Mouse (Mus musculus) liver, embryonic 15.5 days (tissue): Measurements from ENCODE around the gene AI481877. TPM values are rescaled to one million over a fixed set of nuclear protein-coding genes. Genes with fewer than 3 reads are reported as not detected.

Experiments
- ATAC-seq: fragments of 200-750 bp; cut with Nextera tagmentation; 2 replicates; pipeline ENCODE4 v1.8.0; 2017; ENCODE audit warnings: moderate number of reproducible peaks, mild to moderate bottlenecking, moderate library complexity; ENCODE audit not compliant: insufficient read depth
- H3K27ac ChIP-seq: fragments of 300-500 bp; sonication (generic); replicated peaks from 2 replicates; pipeline ENCODE4 v1.5.1; 2015; ENCODE audit warnings: mild to moderate bottlenecking, inconsistent platforms
- H3K27me3 ChIP-seq: fragments of 300-500 bp; sonication (generic); 2 replicates; pipeline ENCODE4 v1.6.1; 2015; ENCODE audit warnings: mild to moderate bottlenecking, inconsistent platforms
- H3K36me3 ChIP-seq: fragments of 300-500 bp; sonication (generic); replicated peaks from 2 replicates; pipeline ENCODE4 v1.6.1; 2015; ENCODE audit warnings: moderate library complexity, mild to moderate bottlenecking, inconsistent platforms
- H3K4me1 ChIP-seq: fragments of 300-500 bp; sonication (generic); replicated peaks from 2 replicates; pipeline ENCODE4 v1.6.1; 2015; ENCODE audit warnings: inconsistent platforms
- H3K4me2 ChIP-seq: fragments of 300-500 bp; sonication (generic); 2 replicates; pipeline ENCODE4 v1.6.1; 2015; ENCODE audit warnings: moderate library complexity, mild to moderate bottlenecking, inconsistent platforms
- H3K4me3 ChIP-seq: fragments of 300-500 bp; sonication (generic); replicated peaks from 2 replicates; pipeline ENCODE4 v1.5.1; 2015; ENCODE audit warnings: mild to moderate bottlenecking, inconsistent platforms
- H3K9ac ChIP-seq: fragments of 300-500 bp; sonication (generic); 2 replicates; pipeline ENCODE4 v1.6.1; 2015; ENCODE audit warnings: moderate library complexity, mild to moderate bottlenecking, inconsistent platforms
- H3K9me3 ChIP-seq: fragments of 300-500 bp; sonication (generic); replicated peaks from 2 replicates; pipeline ENCODE4 v1.6.1; 2016; ENCODE audit warnings: inconsistent platforms
- WGBS: fragments of 180-500 bp; shearing (Covaris S2); methylation state at CpG from one replicate; pipeline ENCODE4 v1.1.7; 2015; ENCODE audit warnings: mixed read lengths; ENCODE audit not compliant: insufficient replicate concordance; 5-methylcytosine and 5-hydroxymethylcytosine counted together
- polyA plus RNA-seq: library from polyadenylated mRNA; unstranded; fragments of >200 nt; fragmentation: Nextera tagmentation; extraction: Ambion mirVana; gene quantifications from 2 replicates; pipeline ENCODE4 v1.2.1, GENCODE M21; 2015

The AI481877 gene
- polyA plus RNA-seq, 1 experiment from 2014 or later = not detected

DNA sequence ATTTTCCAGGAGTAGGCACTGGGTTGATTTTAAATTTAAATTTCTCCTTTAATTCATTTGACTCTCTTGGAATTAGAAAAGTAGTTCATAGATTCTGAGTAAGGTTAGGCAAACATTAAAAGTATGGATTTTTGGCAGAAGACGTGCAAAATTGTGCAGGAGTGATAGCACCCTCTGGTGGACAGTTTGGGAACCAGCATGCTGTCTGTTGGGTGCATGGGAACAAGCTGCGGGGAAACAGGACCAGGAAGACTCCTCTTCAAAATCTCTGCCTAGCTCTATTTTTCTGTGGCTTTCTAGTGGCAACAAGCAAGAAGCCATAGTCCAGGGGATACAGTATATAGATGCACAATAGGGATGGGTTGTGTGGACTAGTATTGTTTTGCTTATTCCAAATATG lies 139.1 kb downstream of the AI481877 start:
- peaks cover 38% of the 10 kb centered on the region for H3K4me1 ChIP-seq
- no peak overlapping the region for H3K9ac ChIP-seq
- WGBS = under 1% methylated on average over 2 of the region's 2 CpGs
- ATAC-seq = no peak
- H3K4me3 ChIP-seq = no peak overlapping the region
- no peak overlapping the region for H3K27ac ChIP-seq
- no peaks in the 10 kb centered on the region for H3K36me3 ChIP-seq
- H3K27me3 ChIP-seq = no peaks in the 10 kb centered on the region
- no peak overlapping the region for H3K4me2 ChIP-seq
- H3K9me3 ChIP-seq = no peaks in the 10 kb centered on the region

DNA sequence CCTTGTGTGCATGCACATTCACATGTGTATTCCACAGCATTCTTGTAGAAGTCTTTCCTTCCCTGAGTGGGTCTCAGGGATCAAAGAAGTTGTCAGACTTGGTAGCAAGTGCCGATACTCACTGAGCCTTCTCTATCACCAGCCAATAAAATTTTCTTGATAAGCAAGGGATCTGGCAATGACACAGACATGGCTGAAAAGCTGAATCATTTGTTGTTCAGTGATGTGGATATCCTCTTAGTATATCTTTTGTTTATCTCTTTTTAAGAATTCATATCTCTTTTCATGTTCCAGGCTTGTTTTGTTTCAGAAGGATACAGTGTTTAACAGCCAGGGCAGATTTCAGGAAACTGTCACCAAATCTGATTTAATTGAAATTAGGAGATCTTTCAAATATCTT lies 140.1 kb downstream of the AI481877 start:
- Histone ChIP-seq H3K4me1 (peaks cover 34% of the 10 kb centered on the region), H3K27ac (no peak overlapping the region), H3K9ac (no peak overlapping the region), H3K9me3 (no peaks in the 10 kb centered on the region), H3K4me2 (no peak overlapping the region), H3K36me3 (no peaks in the 10 kb centered on the region), H3K4me3 (no peak overlapping the region), H3K27me3 (no peaks in the 10 kb centered on the region)
- ATAC-seq = no peak
- 37% methylated on average over 1 of the region's 1 CpGs for WGBS

DNA sequence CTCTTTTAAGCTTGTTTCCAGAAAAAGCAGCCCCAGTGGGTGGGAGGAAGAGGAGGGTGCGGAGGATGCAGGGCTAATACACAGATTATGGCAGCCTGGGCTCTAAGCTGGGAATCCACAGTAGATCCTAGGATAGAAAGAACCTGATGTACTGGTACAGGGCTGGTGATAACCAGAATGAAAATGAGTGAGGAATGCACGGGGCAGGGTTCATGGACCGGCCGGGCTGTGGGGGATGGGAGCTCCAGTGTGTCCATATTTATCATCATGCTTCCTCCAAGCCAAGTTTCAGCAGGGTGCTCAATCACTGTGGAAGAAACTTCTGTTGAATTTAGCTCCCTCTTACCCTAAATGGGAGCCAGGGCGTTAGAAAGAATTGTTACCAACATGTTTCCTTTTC lies 141.7 kb downstream of the AI481877 start:
- Histone ChIP-seq H3K4me3 (no peak overlapping the region), H3K4me1 (peaks cover 37% of the 10 kb centered on the region), H3K27ac (no peak overlapping the region), H3K9me3 (no peaks in the 10 kb centered on the region), H3K9ac (no peak overlapping the region), H3K4me2 (no peak overlapping the region), H3K36me3 (no peaks in the 10 kb centered on the region), H3K27me3 (no peaks in the 10 kb centered on the region)
- WGBS = 72% methylated on average over 5 of the region's 5 CpGs
- no peak for ATAC-seq

DNA sequence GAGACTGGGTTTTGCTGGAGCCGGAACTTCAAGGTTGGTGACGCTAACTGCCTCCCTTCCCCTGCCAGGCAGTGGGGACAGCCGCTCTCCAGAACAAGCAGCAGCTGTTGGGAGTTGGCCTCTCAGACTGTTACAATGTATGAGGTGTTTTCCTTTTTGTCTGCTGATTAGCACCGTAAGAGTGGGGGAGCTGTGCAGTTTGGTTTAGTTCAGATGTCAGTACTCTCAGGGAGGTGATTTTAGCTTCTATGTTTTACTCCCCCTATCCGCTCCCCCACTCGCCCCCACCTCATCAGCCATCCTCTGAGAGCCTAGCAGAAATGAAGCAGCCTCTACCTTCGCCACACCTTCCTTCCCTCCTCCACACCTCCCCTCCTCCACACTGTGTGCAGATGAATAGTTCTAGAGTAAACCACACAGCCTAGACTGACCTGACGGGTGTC lies 143.5 kb downstream of the AI481877 start:
- 55% methylated on average over 8 of the region's 8 CpGs for WGBS

DNA sequence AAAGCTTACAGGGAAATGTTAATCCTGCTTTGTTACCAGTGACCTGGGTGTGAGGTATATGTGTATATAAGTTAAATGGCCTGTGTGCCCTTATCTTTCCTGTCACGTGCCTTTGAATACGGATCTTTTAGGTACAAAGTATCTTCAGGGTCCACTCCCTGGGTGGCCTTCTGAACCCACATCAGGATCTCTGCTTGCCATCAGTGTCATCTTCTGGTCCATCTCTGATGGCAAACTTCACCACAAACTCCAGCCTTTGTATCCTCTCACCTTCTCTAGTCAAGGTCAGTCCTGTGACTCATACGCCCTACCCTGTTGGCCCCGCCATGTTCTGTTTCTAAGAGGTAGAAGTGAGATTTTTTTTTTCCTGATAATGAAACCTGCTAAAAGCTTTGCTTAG lies 144.0 kb downstream of the AI481877 start, which contains the start of gene Dnajc25:
Gene Dnajc25, plus strand, starts transcription at position 301 of the 400 bp plus-strand sequence.
- WGBS = 49% methylated on average over 4 of the region's 4 CpGs
- H3K9me3 ChIP-seq = no peaks in the 10 kb centered on the region
- no peak within 1 kb of the TSS for H3K4me2 ChIP-seq
- no peak within 1 kb of the TSS for H3K27ac ChIP-seq
- H3K27me3 ChIP-seq = no peaks in the 10 kb centered on the region
- no peak for ATAC-seq
- no peak within 1 kb of the TSS for H3K4me3 ChIP-seq
- H3K36me3 ChIP-seq = no peaks in the 10 kb centered on the region
- H3K9ac ChIP-seq = no peak within 1 kb of the TSS
- peaks cover 50% of the 10 kb centered on the region for H3K4me1 ChIP-seq

More for the DNA sequence above, 143.5 kb downstream of the AI481877 start:
- Histone ChIP-seq H3K4me1 (peaks cover 49% of the 10 kb centered on the region), H3K27me3 (no peaks in the 10 kb centered on the region), H3K36me3 (no peaks in the 10 kb centered on the region), H3K27ac (no peak overlapping the region), H3K4me3 (no peak overlapping the region), H3K4me2 (no peak overlapping the region), H3K9ac (no peak overlapping the region), H3K9me3 (no peaks in the 10 kb centered on the region)
- no peak for ATAC-seq

Other genes starting within 250 kb of the AI481877 start
- gene Ecpas, start 226.2 kb downstream of the AI481877 start, polyA plus RNA-seq = 14.3 and 14.7 TPM in 2 replicates
- gene Zkscan16, start 195.4 kb downstream of the AI481877 start, polyA plus RNA-seq = 0.02 and 0.05 TPM in 2 replicates
- 12.4 and 15.1 TPM in 2 replicates for gene Ptgr1, start 151.9 kb downstream of the AI481877 start, polyA plus RNA-seq
- 4.9 and 6.2 TPM in 2 replicates for gene Dnajc25, start 143.9 kb downstream of the AI481877 start, polyA plus RNA-seq
- 7.5 and 8.5 TPM in 2 replicates for gene Gm20503, start 135.8 kb downstream of the AI481877 start, polyA plus RNA-seq
- gene Gng10, start 103.9 kb downstream of the AI481877 start, polyA plus RNA-seq = 16.8 and 20.0 TPM in 2 replicates
- 5.0 and 5.6 TPM in 2 replicates for gene Ugcg, start 50.3 kb upstream of the AI481877 start, polyA plus RNA-seq